9 mouse cellular contexts compared by ENCODE assay signal in the genomic region with DNA sequence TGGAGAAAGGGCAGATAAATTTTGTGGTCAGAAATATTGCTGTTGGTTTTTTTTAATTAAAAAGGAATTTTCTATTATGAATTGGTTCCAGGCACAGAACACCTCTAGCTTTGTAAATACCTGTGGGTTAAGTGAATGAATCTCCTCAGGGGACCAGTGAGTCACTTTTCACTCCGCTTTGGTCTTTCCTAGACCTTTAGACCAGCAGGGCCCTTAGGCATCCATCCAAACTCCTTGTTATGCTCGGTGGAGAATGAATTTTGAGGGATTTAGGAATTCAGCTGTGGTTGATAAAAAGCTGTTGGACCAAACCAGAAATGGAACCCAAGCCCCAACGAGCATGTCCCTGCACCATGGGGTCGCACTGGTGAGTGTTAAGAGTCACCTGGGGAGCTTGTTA.
"Had no signal": no experiment of that assay in that cellular context is flagged by ENCODE, and none has a peak within 500 bp of the region (broad histone marks: within the 10 kb centered on the region; RNA-seq: fewer than 3 reads in every experiment).

No protein-coding gene starts in this region.

- H3K9me3 ChIP-seq: intestine, embryonic 15.5 days; kidney, embryonic 15.5 days; liver, embryonic 12.5 days; liver, embryonic 15.5 days; lung, embryonic 15.5 days; megakaryocyte, embryonic 14.5 days; stomach, embryonic 15.5 days had no signal

- DNase-seq: kidney, adult 11 months; right cerebral cortex, adult 18-20 months had no signal

- H3K36me3 ChIP-seq: intestine, embryonic 15.5 days; kidney, embryonic 15.5 days; liver, embryonic 12.5 days; liver, embryonic 15.5 days; lung, embryonic 15.5 days; stomach, embryonic 15.5 days had no signal

- H3K27ac ChIP-seq: intestine, embryonic 15.5 days; kidney, embryonic 15.5 days; liver, embryonic 12.5 days; liver, embryonic 15.5 days; lung, embryonic 15.5 days; stomach, embryonic 15.5 days had no signal

- ATAC-seq: intestine, embryonic 15.5 days; liver, embryonic 12.5 days had no signal

- H3K9ac ChIP-seq: intestine, embryonic 15.5 days; kidney, embryonic 15.5 days; liver, embryonic 12.5 days; liver, embryonic 15.5 days; lung, embryonic 15.5 days; stomach, embryonic 15.5 days had no signal
